Mouse (Mus musculus): ENCODE measurements around the gene 1700016K19Rik. TPM values are rescaled to one million over a fixed set of nuclear protein-coding genes. Genes with fewer than 3 reads are reported as not detected.

1700016K19Rik gene
- polyA plus RNA-seq, 1 experiment from 2014 or later, result 0.12 TPM

- peak overlapping the region; percentile 90 for H3K27ac ChIP-seq (replicated peaks)
- no peak for DNase-seq (ENCODE audit: low spot score)
- H3K4me1 ChIP-seq, result peaks cover 48% of the 10 kb centered on the region
- peaks cover 40% of the 10 kb centered on the region for H3K27me3 ChIP-seq (ENCODE audit: low read depth, poor library complexity, severe bottlenecking)
- peaks cover 7% of the 10 kb centered on the region; the same call in 1 of the 2 replicates for H3K36me3 ChIP-seq
- H3K9me3 ChIP-seq (replicated peaks), result no peaks in the 10 kb centered on the region
- WGBS, result 3% methylated on average over 14 of the region's 14 CpGs
- H3K4me3 ChIP-seq, result peak overlapping the region; percentile 77
These were observed 26.9 kb downstream of the 1700016K19Rik start for GRCm38 (mm10) chr11:76026527-76027138.

- H3K27me3 ChIP-seq (ENCODE audit: low read depth, poor library complexity, severe bottlenecking), result peaks cover 40% of the 10 kb centered on the region
- peak within 1 kb of the TSS; percentile 77 for H3K4me3 ChIP-seq
- no peaks in the 10 kb centered on the region for H3K9me3 ChIP-seq (replicated peaks)
- H3K4me1 ChIP-seq, result peaks cover 48% of the 10 kb centered on the region
- H3K36me3 ChIP-seq, result peaks cover 7% of the 10 kb centered on the region; the same call in 1 of the 2 replicates
- DNase-seq (ENCODE audit: low spot score), result peak; percentile 89
- under 1% methylated on average over 108 of the region's 112 CpGs for WGBS
- peak within 1 kb of the TSS; percentile 90 for H3K27ac ChIP-seq (replicated peaks)
These were observed 27.7 kb downstream of the 1700016K19Rik start, which contains the start of gene Rflnb for GRCm38 (mm10) chr11:76027139-76028071. TSS of gene Rflnb (minus strand) at chr11:76027782.

GRCm38 (mm10) chr11:76028072-76028465, 28.4 kb downstream of the 1700016K19Rik start:
- Histone ChIP-seq H3K36me3 (peaks cover 7% of the 10 kb centered on the region; the same call in 1 of the 2 replicates), H3K4me3 (peak overlapping the region; percentile 77), H3K27me3 (ENCODE audit: low read depth, poor library complexity, severe bottlenecking) (peaks cover 40% of the 10 kb centered on the region), H3K9me3 (replicated peaks) (no peaks in the 10 kb centered on the region), H3K4me1 (peaks cover 48% of the 10 kb centered on the region), H3K27ac (replicated peaks) (peak overlapping the region; percentile 90)
- WGBS, result 3% methylated on average over 11 of the region's 14 CpGs
- DNase-seq (ENCODE audit: low spot score), result no peak

- no peaks in the 10 kb centered on the region for H3K9me3 ChIP-seq (replicated peaks)
- H3K4me1 ChIP-seq, result peaks cover 8% of the 10 kb centered on the region
- no peak overlapping the region for H3K27ac ChIP-seq (replicated peaks)
- peaks cover 24% of the 10 kb centered on the region for H3K27me3 ChIP-seq (ENCODE audit: low read depth, poor library complexity, severe bottlenecking)
- H3K4me3 ChIP-seq, result no peak overlapping the region
- no peaks in the 10 kb centered on the region for H3K36me3 ChIP-seq
- DNase-seq (ENCODE audit: low spot score), result no peak
- WGBS, result 92% methylated on average over 6 of the region's 6 CpGs
These were observed 33.6 kb downstream of the 1700016K19Rik start for GRCm38 (mm10) chr11:76033359-76033758.

- no peak for DNase-seq (ENCODE audit: low spot score)
- no peaks in the 10 kb centered on the region for H3K36me3 ChIP-seq
- no peak overlapping the region for H3K4me3 ChIP-seq
- WGBS, result 83% methylated on average over 4 of the region's 4 CpGs
- no peaks in the 10 kb centered on the region for H3K9me3 ChIP-seq (replicated peaks)
- H3K4me1 ChIP-seq, result peaks cover 6% of the 10 kb centered on the region
- no peak overlapping the region for H3K27ac ChIP-seq (replicated peaks)
- peaks cover 20% of the 10 kb centered on the region for H3K27me3 ChIP-seq (ENCODE audit: low read depth, poor library complexity, severe bottlenecking)
These were observed 34.1 kb downstream of the 1700016K19Rik start for GRCm38 (mm10) chr11:76033836-76034235.

GRCm38 (mm10) chr11:76035182-76035581, 35.5 kb downstream of the 1700016K19Rik start:
- no peaks in the 10 kb centered on the region for H3K36me3 ChIP-seq
- peaks cover 6% of the 10 kb centered on the region for H3K4me1 ChIP-seq
- peaks cover 7% of the 10 kb centered on the region; the same call in 1 of the 2 replicates for H3K27me3 ChIP-seq (ENCODE audit: low read depth, poor library complexity, severe bottlenecking)
- no peak overlapping the region for H3K27ac ChIP-seq (replicated peaks)
- no peak overlapping the region for H3K4me3 ChIP-seq
- H3K9me3 ChIP-seq (replicated peaks), result no peaks in the 10 kb centered on the region
- no peak for DNase-seq (ENCODE audit: low spot score)
- 92% methylated on average over 8 of the region's 8 CpGs for WGBS

- H3K4me1 ChIP-seq, result peaks cover 5% of the 10 kb centered on the region; the same call in 1 of the 2 replicates
- no peak for DNase-seq (ENCODE audit: low spot score)
- no peak overlapping the region for H3K27ac ChIP-seq (replicated peaks)
- no peak overlapping the region for H3K4me3 ChIP-seq
- H3K36me3 ChIP-seq, result no peaks in the 10 kb centered on the region
- H3K9me3 ChIP-seq (replicated peaks), result no peaks in the 10 kb centered on the region
- 60% methylated on average over 6 of the region's 6 CpGs for whole genome bisulfite sequencing
- H3K27me3 ChIP-seq (ENCODE audit: low read depth, poor library complexity, severe bottlenecking), result no peaks in the 10 kb centered on the region
These were observed 38.0 kb downstream of the 1700016K19Rik start for GRCm38 (mm10) chr11:76037581-76038294.

GRCm38 (mm10) chr11:76039271-76040053, 39.8 kb downstream of the 1700016K19Rik start:
- Histone ChIP-seq H3K9me3 (replicated peaks) (no peaks in the 10 kb centered on the region), H3K27ac (replicated peaks) (no peak overlapping the region), H3K4me3 (no peak overlapping the region), H3K4me1 (peaks cover 11% of the 10 kb centered on the region), H3K27me3 (ENCODE audit: low read depth, poor library complexity, severe bottlenecking) (no peaks in the 10 kb centered on the region), H3K36me3 (no peaks in the 10 kb centered on the region)
- DNase-seq (ENCODE audit: low spot score), result no peak
- WGBS, result 86% methylated on average over 3 of the region's 3 CpGs

GRCm38 (mm10) chr11:76040106-76040505, 40.4 kb downstream of the 1700016K19Rik start:
- 91% methylated on average over 8 of the region's 8 CpGs for WGBS
- Histone ChIP-seq H3K27ac (replicated peaks) (no peak overlapping the region), H3K4me3 (no peak overlapping the region), H3K27me3 (ENCODE audit: low read depth, poor library complexity, severe bottlenecking) (no peaks in the 10 kb centered on the region), H3K36me3 (no peaks in the 10 kb centered on the region), H3K4me1 (peaks cover 18% of the 10 kb centered on the region), H3K9me3 (replicated peaks) (no peaks in the 10 kb centered on the region)
- no peak for DNase-seq (ENCODE audit: low spot score)

- Histone ChIP-seq H3K36me3 (peaks cover 4% of the 10 kb centered on the region; the same call in 1 of the 2 replicates), H3K27ac (replicated peaks) (no peak overlapping the region), H3K4me3 (no peak overlapping the region), H3K4me1 (peaks cover 19% of the 10 kb centered on the region), H3K27me3 (ENCODE audit: low read depth, poor library complexity, severe bottlenecking) (no peaks in the 10 kb centered on the region), H3K9me3 (replicated peaks) (no peaks in the 10 kb centered on the region)
- WGBS, result 84% methylated on average over 4 of the region's 4 CpGs
- no peak for DNase-seq (ENCODE audit: low spot score)
These were observed 41.2 kb downstream of the 1700016K19Rik start for GRCm38 (mm10) chr11:76040761-76041376.

GRCm38 (mm10) chr11:76042041-76042638, 42.4 kb downstream of the 1700016K19Rik start:
- no peaks in the 10 kb centered on the region for H3K9me3 ChIP-seq (replicated peaks)
- DNase-seq (ENCODE audit: low spot score), result no peak
- peaks cover 14% of the 10 kb centered on the region for H3K36me3 ChIP-seq
- H3K27me3 ChIP-seq (ENCODE audit: low read depth, poor library complexity, severe bottlenecking), result no peaks in the 10 kb centered on the region
- H3K27ac ChIP-seq (replicated peaks), result no peak overlapping the region
- peaks cover 21% of the 10 kb centered on the region for H3K4me1 ChIP-seq
- no peak overlapping the region for H3K4me3 ChIP-seq
- 72% methylated on average over 10 of the region's 10 CpGs for WGBS

Data from midbrain, embryonic 10.5 days (tissue).